Mouse (Mus musculus) brain, embryonic 18.5 days (tissue): ENCODE measurements at regions not wholly inside any gene's neighbourhood (a gene's known extent, or its start where the extent isn't known, plus 50 kb on each side); places are given as distances from the start of the nearest gene placed in this dataset.
A peak's percentile ranks its signal among the peaks of the same experiment; 100 is the strongest.
"Not testable (repeated sequence)": the region's sequence is repeated elsewhere in the genome, so short reads cannot be mapped to it uniquely, and the experiment has no call there.

Experiments used
- DNase-seq: peaks from one replicate; pipeline ENCODE4 v3.0.0-alpha.2; 2012; ENCODE audit warnings: low read depth, low spot score

DNA sequence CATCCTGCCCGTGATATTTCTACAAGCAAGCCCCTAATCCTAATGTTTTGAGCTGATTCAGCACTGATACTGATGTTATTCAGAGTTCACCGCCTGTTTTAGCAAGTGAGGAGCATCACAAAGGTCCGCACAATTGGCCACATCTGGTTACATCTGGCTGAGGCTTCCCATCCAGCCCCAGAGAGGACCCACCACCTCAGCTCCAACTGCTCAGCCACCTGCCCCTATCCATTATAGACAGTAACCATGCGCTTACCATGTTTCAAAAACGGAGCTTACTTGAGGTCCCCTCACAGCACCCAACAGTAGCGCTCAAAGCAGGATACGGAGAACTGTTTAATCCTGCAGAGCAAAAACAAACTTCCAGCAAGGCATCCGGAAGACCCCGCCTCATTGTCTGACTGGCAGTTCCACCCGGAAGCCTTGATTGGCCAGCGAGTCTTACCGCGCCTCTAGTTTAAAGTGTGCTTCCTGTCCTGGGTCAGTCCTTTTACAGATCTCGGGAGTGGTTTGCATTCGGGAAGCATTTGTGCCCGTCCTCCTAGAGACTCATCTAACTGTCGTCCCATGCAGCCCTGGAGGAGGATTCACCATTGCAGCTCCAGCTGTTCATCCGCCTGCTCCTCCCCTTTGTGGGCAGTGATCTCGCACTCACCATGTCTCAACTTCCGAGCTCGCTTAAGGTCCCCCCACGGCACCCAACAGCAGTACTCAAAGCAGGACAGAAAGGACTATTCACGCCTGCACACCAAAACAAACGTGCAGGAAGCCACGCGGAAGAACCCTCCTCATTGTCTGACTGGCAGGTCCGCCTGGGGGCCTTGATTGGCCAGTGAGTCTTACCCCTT, 69.9 kb upstream of the Zfp825 start:
- peak; percentile 71 for DNase-seq

GRCm38 (mm10) chr13:74564331-74564727, 70.5 kb upstream of the Zfp825 start:
- DNase-seq: not testable (repeated sequence)

DNA sequence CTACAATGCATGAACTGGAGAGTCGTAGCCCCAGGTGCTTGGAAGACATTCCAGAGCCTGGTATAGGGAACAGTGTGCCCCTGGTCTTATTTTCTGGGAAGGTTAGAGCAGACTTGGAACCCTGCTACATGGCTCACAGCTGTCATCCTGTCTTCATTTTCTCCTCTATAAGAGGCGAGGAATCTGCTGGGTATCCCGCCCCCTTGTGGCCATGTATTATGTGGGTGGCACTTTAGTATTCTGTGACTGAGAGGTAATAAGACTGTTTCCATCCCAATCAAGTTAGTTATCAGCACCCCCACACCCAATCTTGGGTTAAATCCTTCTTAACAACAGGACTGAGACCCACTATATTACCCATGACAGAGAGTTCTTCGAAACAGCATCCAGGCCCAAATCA, 69.4 kb upstream of the Erap1 start:
- not testable (repeated sequence) for DNase-seq
